Mouse (Mus musculus): Measurements from ENCODE around the gene Nyap1.

DNA sequence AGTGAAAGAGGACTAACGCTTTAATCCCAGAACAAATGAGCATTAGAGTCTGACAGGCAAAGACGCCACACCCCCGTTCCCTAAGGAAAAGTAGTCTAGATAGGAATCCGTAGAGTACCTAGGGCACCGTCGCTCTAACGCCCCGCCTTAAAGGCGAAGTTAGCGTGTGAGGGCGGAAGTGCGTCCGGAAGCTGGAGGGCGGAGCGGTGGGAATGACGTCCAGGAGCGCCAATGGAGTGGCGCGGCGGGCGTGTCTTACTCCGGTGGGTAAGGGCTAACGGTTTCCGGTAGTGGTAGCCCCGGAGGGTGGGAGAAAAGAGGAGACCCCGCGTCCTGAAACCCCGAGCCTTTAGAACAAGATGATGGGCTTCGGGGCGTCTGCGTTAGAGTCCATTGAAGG, 37.2 kb upstream of the Nyap1 start, which contains the start of gene Ppp1r35:
- no peak for TF ChIP-seq CTCF (IDR thresholded peaks at IDR 0.05; ENCODE audit: low read depth)
- no peak for TF ChIP-seq EP300 (optimal IDR thresholded peaks at IDR 0.05)

All from stomach, postnatal 0 days (tissue).